Mouse (Mus musculus): ENCODE data around the gene Sun2.

The Sun2 gene

DNA sequence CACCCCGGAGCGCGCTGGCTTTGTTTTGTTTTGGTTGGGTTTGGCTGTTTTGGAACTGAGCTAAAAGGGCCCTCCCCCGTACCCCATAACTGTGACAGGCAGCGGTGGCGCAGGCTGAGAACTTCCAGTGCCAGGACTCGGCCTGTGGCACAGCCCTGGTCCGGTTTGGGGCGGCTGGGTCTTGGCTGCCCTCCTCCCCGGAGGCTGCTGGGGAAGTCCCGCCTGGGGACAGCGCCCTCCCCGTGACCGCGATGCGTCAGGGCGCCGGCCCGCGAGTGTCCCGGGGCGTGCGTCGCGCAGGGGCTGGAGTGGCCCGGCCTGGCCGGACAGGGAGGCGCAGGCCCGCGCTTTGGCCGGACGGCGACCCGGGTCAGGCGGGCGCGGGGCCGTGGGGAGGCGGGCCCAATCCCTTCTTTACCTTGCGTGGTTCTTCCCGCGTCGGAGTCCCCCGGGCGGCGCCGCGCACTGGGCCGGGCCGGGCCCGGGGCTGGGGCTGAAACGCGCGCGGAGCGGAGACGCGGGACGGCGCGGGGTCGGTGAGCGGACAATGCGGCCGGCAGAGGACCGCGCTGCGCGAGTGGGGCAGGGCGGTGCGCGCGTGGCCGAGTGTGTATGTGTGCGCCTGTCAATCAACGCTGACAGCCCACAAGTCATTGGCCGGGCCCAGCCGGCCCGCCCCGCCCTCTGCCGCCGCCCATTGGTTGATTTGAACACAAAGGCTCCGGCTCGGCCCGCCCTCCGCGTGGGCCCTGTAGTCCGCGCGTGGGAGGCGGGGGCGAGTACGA is at the start of gene Sun2:
Gene Sun2 (minus strand): TSS at position 616 of the 785 bp plus-strand sequence.
- DNase-seq, result peak; percentile 94

DNA sequence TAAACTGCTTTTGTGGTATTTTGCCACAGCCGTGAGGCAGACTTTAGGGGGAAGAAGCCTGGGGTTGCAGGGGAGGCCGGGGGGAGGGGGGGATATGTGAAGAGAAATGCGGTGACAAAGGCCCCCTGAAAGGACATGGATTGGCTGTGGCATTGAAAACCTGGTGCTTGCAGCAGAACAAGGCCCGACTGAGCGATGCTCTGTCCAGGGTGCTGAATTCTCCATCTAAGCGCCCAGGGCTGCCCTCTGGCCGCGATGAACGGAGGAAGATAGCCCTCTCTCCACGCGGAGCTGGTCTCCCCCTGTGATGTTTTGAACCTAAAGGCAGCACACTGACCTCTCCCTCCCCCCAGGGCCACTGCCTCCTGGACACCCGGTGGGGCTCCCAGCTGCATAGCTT is 49.2 kb upstream of the Sun2 start:
- no peak for DNase-seq

DNA sequence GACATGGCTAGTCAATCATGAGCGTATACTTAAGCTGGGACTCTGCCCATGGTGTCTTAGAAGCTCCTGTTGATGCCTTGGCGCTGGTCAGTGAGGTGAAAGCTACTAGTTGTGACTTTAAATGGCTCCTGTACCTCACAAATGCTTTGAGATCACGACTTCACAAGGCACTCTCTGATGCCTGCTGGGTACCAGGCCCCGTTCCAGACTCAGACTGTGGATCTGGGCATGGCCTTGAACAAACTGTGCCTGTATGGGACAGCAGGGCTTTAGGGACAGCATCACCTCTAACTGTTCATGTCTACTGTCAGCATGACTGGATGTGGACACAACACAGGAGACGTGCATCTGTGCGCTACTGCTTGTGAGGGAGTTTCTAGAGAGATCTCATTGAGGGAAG is 48.6 kb upstream of the Sun2 start:
- DNase-seq, result no peak

DNA sequence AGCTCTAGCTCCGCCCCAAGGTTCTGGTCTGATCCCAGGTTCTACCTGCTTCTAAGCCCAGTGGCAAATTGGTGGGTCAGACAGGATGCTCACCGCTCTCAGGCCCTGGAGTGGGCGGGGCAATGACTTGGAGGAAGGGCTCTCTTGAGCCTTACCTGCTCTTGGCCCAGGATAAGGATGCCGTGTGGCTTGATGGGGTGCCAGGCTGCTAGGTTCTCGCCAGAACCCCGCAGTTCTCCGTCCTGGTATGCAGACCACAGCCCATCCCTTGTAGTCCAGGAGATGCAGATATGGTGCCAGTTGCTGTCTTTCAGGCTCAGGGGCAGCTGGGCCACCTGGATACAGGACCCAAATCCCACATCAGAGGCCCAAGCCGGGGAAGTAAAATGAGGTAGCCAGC is 47.8 kb upstream of the Sun2 start:
- no peak for DNase-seq

DNA sequence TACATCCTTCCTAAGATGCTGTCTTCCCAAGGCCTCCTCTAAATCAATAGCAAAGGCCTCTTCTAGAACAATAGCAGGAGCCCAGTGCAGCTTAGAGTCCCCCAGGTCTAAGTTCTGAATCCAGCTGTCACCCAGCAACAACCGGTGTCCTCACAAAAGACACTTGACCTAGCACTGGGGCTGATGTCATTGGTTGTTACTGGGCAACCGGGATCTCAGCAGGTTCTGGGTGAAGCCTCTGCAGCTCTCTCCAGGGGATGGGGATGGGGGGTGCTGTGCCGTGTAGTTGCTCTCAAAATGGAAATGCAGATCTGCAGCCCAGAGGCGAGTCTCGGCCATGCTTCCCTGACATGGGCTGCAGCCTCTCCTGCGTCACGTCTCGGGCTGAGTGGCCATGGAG is 45.5 kb upstream of the Sun2 start:
- no peak for DNase-seq

DNA sequence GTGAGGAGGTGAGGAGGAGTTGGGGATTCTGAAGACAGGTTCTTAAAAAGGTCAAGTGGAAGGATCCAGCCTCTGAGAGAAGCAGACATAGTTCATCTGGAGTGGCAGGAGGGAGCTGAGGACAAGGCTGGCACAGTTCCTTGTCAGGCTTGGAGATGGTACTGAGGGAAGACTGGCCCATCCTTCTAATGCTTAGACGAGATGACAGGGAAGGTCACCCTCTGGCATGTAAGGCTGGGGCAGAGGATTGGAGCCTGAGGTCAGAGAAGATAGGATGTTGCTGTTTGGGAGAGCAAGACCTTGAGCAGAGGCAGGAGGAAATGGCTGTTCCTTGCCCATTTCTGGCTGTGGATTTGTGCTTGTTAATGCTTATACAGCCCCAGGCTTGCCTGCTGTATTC is 42.7 kb upstream of the Sun2 start:
- no peak for DNase-seq

DNA sequence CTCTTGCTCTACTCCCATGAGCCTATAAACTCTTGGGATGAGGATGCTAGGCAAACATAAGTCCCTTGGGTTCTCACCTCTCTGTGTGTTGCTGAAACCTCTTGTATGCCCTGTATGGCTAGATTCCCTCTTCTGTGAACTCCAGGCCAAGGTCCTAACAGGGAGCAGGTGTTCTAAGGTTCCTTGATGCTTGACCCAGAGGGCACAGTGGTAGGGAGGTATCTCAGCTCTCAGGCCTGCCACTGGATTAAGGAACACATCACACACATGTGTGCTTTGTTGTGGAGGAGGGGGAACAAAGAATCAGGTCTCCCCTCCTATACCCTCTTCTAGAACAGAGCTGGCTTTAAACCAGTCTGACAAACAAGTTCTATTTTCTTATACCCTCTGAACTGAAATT is 35.4 kb upstream of the Sun2 start, which contains the start of gene Dnal4:
Gene Dnal4 (minus strand): TSS at position 101 of the 400 bp plus-strand sequence.
- no peak for DNase-seq

DNA sequence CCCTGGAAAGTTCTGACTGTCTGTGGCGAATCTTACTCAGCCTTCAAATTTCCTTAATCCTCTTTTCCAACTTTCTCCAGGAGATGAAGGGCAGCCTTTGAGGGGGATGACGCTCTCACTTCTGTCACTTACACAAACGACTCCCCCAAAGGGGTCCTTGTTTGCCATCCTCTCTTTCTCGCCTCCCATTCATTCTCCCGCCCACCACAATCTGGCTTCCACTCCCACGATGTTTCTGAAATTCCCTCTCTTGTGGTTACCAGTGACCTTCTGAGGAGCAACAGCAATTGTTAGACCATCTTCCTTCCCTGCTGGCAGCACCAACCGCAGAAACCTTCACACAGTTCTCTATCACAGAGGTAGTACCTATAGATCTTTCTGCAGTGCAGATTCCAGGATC is 33.3 kb upstream of the Sun2 start:
- DNase-seq, result no peak

DNA sequence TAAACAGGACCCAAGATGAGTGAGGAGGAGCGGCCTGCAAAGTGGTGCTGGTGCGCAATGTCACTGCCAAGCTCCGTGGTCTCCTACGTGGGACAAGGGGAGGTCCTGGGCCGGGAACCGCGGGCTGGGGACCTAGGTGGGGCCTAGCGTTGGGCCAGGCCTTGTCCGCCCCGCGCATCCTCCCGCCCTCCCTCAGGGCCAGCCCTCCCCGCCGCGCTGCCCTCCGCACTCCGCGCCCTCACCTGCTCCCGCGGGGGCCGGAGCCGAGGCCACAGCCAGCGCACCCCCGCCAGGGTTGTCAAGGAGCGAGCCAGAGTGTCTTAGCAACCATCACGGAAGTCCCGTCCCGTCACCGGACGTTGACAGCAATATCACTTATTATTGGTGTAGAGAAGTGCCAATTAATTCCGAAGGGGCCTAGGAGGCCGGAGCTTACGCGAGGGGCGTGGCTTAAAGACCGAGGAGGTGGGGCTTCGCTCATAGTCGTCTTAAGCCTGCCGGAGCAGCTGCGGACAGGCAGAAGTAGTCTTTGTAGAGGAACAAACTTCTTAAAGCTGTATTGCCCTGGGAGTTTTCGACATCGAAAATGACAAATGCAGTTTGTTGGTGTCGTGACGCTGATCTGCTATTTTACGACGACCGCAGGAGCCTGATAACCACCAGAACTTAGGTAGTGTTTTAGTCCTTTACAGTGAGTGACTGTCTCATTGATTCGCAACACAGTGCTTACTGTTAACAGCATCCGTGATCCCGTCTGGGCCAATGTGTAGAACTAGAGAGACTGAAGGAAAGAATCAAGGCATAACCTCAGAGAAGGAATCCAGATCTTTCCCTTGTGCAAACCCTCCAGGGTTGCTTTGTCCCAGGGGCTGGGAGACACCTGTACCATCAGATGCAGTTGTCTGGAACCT is 32.0 kb upstream of the Sun2 start:
- peak; percentile 98 for DNase-seq

DNA sequence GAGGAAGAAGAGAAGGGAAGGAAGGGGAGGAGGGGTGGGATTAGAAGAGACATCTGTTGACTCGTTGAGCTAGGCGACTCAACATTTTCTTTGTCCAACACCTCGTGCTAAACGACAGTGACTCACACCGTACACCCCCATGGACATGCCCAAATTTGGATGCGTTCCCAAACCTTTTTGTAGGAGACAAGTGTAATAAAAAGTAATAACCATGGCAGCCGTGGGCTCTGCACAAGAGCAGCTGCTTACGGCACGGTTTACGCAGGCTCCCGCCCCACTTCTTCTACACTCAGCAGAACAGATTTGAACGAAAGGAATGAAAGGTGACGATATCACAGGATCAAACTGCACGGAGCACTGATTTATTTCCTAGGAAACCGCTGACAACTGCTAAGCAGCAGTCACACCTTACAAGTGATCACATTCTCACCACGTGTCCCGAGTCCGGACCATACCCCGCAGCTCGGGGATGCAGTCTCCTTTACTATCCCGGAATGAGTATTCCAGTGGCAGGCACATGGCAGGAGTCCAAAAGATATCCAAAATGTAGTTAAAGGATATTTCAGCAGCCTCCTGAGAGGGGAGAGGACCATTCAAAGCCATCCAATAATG is 28.4 kb upstream of the Sun2 start:
- no peak for DNase-seq

DNA sequence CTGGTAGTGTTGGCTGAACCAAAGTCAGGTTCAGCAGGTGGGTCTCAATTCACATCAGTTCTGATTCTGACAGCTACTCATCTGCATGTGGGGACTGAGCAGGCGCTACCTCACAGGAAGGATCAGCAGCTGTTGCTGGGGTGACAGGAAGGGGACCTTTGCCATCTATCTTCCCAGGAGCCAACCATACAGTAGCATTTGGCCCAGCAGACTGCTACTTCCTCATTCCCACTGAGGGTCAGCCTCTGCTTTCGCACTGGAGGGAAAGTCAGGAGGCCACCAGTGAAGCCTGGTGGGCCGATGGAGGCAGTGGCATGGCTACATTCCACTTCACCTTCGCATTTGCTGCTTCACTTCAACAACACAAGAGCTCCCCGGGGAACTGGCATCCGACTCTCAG is 26.0 kb upstream of the Sun2 start:
- DNase-seq, result no peak

DNA sequence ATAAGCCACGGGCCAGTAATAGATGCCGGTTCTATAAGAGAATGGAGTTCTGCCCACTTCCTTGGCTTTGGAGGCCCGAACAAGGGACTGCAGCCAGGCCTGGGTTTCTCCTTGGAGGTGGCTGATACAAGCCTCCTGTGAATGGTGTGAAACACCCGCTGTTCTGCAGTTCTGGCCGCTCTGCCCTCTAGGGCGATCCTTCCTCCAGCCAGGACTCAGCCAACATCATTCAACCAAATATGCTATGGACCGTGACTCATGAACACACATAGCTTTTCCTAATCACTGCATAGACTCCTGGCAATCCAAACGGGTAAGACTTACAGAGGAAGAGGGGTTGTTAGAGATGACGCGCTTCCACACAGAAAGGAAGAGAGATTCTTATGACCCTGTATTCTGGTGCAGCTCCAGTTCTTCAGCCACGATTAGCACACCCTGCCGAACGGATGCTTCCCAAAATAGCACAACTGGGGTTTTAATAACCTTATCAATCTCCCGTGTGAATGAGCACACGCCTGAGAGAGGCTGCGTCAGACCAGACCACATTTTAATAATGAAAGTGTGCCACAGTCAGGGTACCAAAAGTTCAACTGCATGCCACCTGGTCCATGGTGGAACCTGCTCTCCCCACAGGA is 25.1 kb upstream of the Sun2 start:
- DNase-seq, result no peak

DNA sequence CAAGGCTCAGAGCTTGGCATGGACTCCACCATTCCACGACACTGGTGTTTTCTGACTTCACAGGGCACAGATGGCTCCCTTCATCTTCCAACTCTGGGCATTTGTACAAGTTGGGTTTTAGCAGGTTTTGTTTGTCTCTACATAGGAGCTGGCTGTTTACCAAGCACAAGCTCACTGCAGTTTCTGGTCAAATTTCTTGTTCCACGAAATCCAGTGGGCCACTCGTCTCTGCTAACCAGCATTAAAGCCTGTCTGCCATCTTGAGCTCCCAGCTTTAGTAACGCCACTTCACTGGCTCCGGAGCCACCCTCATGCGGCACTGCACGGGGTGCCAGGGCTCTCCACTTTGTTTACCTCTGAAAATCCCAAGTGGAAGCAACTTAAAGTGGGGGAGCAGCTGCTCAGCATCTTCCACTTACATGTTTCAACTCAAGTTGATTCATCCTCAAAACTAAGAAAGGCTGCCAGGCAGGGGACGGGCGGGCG is 24.3 kb upstream of the Sun2 start:
- DNase-seq, result peak; percentile 74

DNA sequence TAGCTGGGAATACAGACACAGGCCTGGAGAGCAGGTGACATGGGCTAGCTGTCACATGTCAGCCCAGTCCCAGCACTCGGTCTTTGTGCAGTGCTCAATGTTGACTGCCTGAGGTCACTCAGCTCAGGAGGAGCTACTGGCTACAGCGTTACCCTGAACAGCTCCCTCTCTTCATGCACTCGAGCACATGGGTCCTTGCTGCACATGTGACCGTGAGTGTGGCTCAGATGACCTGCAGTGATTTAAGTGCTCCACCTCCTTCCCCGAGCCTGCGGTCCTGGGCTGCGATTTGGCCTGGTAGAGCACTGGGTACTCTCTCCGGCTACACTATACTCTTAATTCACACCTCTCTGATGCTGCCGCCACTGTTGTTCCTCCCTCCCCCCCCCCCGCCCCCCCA is 23.8 kb upstream of the Sun2 start:
- no peak for DNase-seq

DNA sequence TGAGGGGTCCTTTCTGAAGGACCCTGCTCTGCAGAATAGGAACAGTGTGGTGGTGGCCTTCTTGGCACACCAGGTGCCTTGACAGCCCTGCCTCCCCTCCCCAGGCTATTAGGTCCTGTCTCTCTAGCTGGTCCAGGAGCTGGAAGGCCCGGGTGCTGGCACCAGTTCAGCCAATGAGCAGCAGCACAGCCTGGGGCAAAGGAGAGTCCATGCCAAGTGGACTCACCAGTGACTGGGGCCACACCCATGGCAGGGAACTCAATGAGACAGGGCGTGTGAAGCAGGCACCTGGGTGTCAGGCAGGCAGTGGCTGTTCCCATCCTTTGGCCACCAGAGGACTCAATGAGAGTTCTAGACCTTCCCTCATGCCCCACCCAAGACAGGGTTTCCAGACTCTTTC is 23.0 kb upstream of the Sun2 start:
- DNase-seq, result no peak

DNA sequence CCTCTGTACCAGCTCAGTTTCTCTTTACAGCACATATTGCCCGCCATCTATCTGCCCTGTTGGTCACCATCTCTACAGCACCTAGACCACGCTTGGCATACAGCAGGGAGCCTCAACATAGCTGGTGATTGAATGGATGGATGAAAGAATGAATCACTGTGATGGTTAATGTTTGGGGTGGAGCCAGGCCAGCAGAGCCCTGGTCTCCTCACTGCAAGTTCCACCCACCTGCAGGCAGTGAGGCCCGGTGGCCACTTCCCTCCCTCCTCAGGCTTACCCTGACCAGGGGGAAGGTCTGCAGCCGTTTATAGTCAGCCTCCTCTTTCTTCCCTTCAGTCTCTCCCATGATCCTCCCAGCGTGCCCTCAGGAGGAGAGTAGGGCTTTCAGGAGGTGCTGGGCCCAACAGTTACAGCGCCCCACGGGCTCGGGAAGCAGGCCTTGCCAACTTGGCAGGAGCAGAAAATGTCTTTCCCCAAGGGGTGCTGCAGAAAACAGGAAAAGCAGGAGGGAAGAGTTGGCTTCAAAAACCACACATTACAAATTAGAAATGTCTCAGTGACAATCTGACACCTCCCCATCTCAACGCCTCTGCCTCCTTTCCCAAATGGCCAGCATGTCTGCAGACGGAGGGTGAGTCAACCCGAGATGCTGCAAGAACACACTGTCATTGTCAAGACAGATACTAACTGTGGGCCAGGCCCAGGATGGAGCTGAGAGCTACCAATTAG is 22.4 kb upstream of the Sun2 start:
- DNase-seq, result peak; percentile 80

DNA sequence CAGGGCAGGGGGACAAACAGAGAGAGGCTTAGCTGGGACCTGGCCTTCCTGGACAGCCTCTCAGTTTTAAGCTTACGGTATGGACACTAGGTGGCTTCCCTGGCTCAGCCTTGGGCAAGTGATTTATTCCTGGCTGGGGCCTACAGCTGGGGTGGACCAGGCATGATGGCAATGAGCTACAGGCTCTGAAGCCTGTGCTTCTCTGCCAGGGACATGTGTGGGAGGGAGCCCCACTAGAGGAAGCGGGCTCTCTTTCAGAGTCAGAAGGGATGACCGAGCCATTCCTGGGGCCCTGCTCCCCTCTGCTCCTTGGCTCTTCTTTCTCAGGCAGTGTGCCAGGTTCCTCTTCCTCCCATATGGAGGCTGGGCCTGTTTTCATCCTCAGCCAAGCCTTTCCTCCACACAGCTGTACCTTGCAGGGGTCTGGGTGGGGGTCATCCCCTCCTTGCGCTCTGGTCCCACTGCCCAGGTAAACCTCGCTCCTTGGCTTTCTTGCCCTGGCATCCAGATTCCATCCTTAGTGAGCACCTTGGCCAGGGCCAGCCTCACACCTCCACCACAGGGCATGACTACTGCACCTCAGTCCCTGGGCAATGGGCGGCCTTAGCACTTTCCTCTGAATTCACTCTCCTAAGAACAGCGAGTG is 21.4 kb upstream of the Sun2 start:
- DNase-seq, result peak; percentile 73

DNA sequence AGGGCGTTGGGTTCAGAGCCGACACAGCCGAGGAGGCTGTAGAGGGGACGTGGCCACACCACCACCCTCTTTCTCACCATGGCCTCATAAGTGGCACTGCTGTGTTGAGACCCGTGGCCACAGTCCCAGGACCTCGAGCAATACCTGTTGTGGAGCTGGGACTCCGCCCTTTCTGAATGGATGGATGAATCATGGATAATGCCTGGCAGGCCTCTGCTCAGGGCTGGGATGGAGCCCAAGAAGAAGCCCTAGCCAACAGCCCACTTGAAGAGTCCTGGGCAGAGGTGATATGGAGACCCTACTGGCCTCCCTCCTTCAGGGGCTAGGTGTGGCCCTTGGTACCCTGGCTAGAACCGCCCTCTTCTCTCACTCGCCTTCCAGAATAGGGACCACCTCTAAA is 20.7 kb upstream of the Sun2 start:
- DNase-seq, result no peak

DNA sequence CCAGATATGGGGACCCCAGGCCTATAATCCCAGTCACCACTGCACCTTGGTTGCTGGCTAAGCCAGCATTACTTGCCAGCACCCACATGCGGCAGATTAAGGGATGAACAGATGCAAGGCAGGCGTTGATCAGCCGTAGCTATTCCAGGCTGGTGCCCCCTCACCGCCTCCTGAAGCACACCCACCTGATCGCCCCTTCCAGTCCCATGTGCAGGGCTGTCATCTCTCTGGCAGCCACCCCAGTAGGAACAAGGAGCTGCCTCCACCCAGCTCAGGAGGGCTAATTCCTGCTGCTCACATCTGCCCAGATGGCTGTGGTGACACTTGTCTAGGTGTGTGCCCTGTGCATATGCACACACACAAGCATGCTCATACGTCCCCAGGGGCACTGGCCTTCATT is 18.6 kb upstream of the Sun2 start:
- no peak for DNase-seq

DNA sequence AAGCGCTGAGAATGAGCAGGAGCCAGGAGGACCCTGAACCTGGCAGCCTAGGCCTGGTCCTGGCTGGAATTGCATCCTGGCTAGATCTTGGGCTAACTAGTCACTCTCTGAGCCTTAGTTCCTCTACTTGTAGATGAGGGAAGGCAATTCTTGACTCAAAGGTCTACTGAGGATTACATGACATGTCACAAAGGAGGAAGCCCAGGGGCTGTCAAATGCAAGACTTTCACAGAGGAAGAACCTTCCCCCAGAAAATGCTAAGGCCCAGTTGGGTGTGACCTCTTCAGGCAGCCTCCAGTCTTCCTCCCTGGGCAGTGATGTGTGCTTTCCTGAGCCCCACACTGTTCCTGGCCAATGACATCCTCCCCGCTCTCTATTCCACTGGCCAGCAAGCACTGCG is 14.8 kb upstream of the Sun2 start:
- DNase-seq, result no peak

DNA sequence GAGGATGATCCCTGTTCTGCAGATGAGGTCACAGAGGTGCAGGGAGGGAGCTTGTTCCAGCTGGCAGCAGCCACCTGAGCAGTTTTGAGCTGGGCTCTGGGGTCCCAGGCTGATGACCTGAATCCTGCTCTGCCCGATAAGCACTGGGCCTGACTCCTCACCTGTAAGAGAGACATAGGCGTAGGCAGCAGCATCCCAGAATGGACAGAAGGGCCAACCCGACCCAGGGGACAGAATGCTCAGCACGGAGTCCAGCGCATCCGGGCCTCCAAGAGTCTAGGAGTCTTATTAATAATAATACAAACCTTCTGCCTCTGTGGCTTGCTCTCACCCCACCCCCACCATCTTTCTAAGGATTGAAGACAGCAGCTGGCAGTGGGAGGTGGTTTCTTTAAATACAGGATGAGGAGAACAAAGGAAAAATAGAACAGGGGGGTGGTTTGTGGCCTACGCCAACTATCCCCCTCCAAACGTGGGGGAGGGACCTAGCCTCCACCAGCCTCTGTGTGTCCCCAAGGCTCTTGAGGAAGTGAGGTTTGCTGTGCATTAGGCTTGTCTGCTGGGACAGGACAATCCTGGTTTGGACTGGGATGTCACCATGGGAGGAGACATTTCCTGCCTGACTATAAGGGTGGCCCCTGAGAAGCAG is 13.8 kb upstream of the Sun2 start:
- DNase-seq, result peak; percentile 78

Data from layer of hippocampus, adult 9-11 months (tissue).